Mouse (Mus musculus) stomach, postnatal 0 days (tissue): Measurements from ENCODE around the gene Prrt2. TPM values are rescaled to one million over a fixed set of nuclear protein-coding genes. Genes with fewer than 3 reads are reported as not detected.

ENCODE experiments used
- ATAC-seq: fragments of 200-750 bp; cut with Nextera tagmentation; 2 replicates; pipeline ENCODE4 v1.8.0; 2017; ENCODE audit not compliant: low FRiP score, low TSS enrichment
- DNase-seq: peaks from one replicate; pipeline ENCODE4 v3.0.0-alpha.2; 2016; ENCODE audit warnings: low spot score
- H3K27ac ChIP-seq: fragments of 300-500 bp; sonication (generic); replicated peaks from 2 replicates; pipeline ENCODE4 v1.5.1; 2014; ENCODE audit warnings: mild to moderate bottlenecking, control low read depth
- H3K27me3 ChIP-seq: fragments of 300-500 bp; sonication (generic); 2 replicates; pipeline ENCODE4 v1.6.1; 2014; ENCODE audit warnings: low read length; ENCODE audit not compliant: control insufficient read depth, insufficient read depth
- H3K36me3 ChIP-seq: fragments of 300-500 bp; sonication (generic); 2 replicates; pipeline ENCODE4 v1.6.1; 2014; ENCODE audit warnings: low read length, mixed read lengths; ENCODE audit not compliant: control insufficient read depth, insufficient read depth
- H3K4me1 ChIP-seq: fragments of 300-500 bp; sonication (generic); replicated peaks from 2 replicates; pipeline ENCODE4 v1.6.1; 2014; ENCODE audit warnings: antibody characterized with exemption; ENCODE audit not compliant: control insufficient read depth, insufficient read depth
- H3K4me2 ChIP-seq: fragments of 300-500 bp; sonication (generic); replicated peaks from 2 replicates; pipeline ENCODE4 v1.6.1; 2014; ENCODE audit warnings: low read depth, mild to moderate bottlenecking, control low read depth, moderate library complexity
- H3K4me3 ChIP-seq: fragments of 300-500 bp; sonication (generic); 2 replicates; pipeline ENCODE4 v1.5.1; 2014; ENCODE audit warnings: low read depth, low read length, control low read depth
- H3K9ac ChIP-seq: fragments of 300-500 bp; sonication (generic); 2 replicates; pipeline ENCODE4 v1.6.1; 2014; ENCODE audit warnings: mild to moderate bottlenecking, low read length, control low read depth, mixed read lengths
- H3K9me3 ChIP-seq: fragments of 300-500 bp; sonication (generic); 2 replicates; pipeline ENCODE4 v1.6.1; 2016; ENCODE audit warnings: low read length; ENCODE audit not compliant: control insufficient read depth
- CTCF ChIP-seq: IDR thresholded peaks from 2 replicates; pipeline ENCODE4 v1.5.1; 2016; ENCODE audit warnings: antibody characterized with exemption, low read depth, mild to moderate bottlenecking, moderate library complexity
- EP300 ChIP-seq: optimal IDR thresholded peaks from 2 replicates; pipeline ENCODE3; 2016; ENCODE audit warnings: antibody characterized with exemption
- WGBS: fragments of 180-500 bp; shearing (Covaris S2); extraction: QIAGEN DNeasy Blood & Tissue Kit; methylation state at CpG from one replicate; pipeline ENCODE4 v1.1.7; 2014; 5-methylcytosine and 5-hydroxymethylcytosine counted together
- polyA plus RNA-seq: library from polyadenylated mRNA; unstranded; fragments of >200 nt; fragmentation: Nextera tagmentation; extraction: Ambion mirVana; gene quantifications from 2 replicates; pipeline ENCODE4 v1.2.1, GENCODE M21; 2015

Prrt2 gene
- polyA plus RNA-seq, 1 experiment from 2014 or later = 1.7 TPM

GRCm38 (mm10) chr7:127017950-127018345 is 3.1 kb downstream of the Prrt2 start:
- H3K4me3 ChIP-seq = no peak overlapping the region

DNA sequence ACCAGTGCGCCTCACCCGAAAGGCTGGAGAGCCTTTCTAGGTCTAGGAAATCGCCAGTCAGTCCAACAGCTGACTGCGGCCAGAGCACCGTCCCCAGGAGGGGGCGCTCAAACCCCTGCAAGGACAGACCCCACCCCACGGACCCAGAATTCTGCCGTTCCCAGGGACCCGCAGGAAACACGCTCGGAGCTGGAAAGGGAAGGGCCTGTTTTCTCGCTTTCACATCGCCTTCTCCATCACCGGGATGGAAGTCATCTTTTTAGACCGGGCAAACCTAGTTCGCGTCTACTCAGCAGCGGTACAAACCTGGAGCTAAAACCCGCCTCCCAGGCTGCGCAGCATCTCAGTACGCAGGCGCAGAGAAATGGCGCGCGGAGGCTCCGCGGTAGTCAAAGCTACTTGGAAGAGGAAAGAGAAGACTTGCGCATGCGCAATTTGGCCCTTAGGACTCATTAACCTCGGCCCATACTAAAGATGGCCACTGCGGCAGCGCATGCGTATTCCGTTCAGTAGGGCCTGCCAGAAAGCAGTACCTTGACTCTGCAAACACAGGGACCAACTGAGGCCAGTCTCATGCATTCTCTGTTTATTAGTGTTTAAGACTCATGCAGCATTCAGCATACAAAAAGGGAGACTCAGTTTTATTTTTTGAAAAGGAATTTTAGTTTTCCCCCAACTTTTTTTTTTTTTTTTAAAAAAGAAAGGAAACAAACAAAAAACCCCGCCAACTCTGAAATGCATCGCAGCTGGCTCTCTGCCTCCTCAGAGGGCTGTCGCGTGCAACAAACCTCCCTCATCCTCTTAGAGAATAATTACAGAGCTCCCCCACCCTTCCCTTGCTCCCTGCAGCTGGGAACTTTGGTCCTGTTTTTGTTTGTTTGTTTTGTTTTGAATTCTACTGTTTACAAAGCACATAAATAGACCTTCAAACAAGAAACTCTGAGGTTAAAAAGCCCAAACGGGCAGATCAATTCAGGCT is 3.8 kb downstream of the Prrt2 start, which contains the start of gene Pagr1a:
Pagr1a (minus strand) TSS at position 382 of the 979 bp plus-strand sequence.
- Histone ChIP-seq H3K4me1 (peaks cover 4% of the 10 kb centered on the region; the same call in 1 of the 2 replicates), H3K9ac (peak within 1 kb of the TSS; percentile 74), H3K36me3 (no peaks in the 10 kb centered on the region), H3K9me3 (no peaks in the 10 kb centered on the region), H3K27ac (peak within 1 kb of the TSS; percentile 96), H3K4me3 (peak within 1 kb of the TSS; percentile 66), H3K27me3 (no peaks in the 10 kb centered on the region), H3K4me2 (peak within 1 kb of the TSS; percentile 94)
- WGBS = 2% methylated on average over 39 of the region's 39 CpGs
- TF ChIP-seq EP300 = no peak
- TF ChIP-seq CTCF = peak; percentile 89
- ATAC-seq (peak; percentile 87), DNase-seq (peak; percentile 97)

More at GRCm38 (mm10) chr7:127017950-127018345, 3.1 kb downstream of the Prrt2 start:
- WGBS = 38% methylated on average over 6 of the region's 6 CpGs
- H3K9ac ChIP-seq = 0 out of 2 replicates have a peak overlapping the region, but pooled peaks have one; percentile 1
- H3K9me3 ChIP-seq = no peaks in the 10 kb centered on the region
- H3K4me2 ChIP-seq = peak overlapping the region; percentile 25; the same call in 1 of the 2 replicates
- peak overlapping the region; percentile 53 for H3K27ac ChIP-seq
- peaks cover 4% of the 10 kb centered on the region; the same call in 1 of the 2 replicates for H3K4me1 ChIP-seq
- no peak for DNase-seq
- no peaks in the 10 kb centered on the region for H3K27me3 ChIP-seq
- TF ChIP-seq EP300 = no peak
- no peak for TF ChIP-seq CTCF
- peaks cover 2% of the 10 kb centered on the region; the same call in 1 of the 2 replicates for H3K36me3 ChIP-seq
- ATAC-seq = no peak

DNA sequence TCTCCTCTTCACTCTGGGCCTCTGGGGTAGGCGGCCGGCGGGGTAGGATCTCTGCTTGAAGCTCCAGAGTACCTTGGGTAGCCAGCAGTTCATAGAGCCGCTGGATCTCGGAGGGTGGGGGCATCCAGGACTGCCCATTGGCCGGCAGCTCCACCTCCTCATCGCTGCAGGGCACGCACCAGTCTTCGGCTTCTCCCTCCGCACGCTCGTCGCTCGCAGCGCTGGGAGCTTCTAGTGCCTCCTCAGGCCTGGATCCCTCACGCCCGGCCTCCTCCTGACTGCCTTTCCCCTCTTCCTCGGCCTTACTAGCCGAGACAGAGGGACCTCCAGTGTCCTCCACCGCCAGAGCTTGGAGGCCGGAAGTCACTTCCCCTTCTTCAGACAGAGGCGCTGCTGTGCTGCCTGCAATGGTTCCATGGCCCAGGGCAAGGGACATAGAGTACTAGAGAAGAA is 4.5 kb downstream of the Prrt2 start:
- Histone ChIP-seq H3K27me3 (no peaks in the 10 kb centered on the region), H3K4me2 (peak overlapping the region; percentile 94), H3K4me3 (peak overlapping the region; percentile 66), H3K9ac (peak overlapping the region; percentile 74), H3K27ac (peak overlapping the region; percentile 96), H3K9me3 (no peaks in the 10 kb centered on the region), H3K36me3 (no peaks in the 10 kb centered on the region), H3K4me1 (peaks cover 4% of the 10 kb centered on the region; the same call in 1 of the 2 replicates)
- no peak for TF ChIP-seq EP300
- TF ChIP-seq CTCF = no peak
- DNase-seq (peak; percentile 69), ATAC-seq (peak; percentile 25)
- 1% methylated on average over 22 of the region's 22 CpGs for WGBS

DNA sequence TGATC is 4.7 kb downstream of the Prrt2 start, which contains the start of gene Pagr1b:
Pagr1b (minus strand) TSS at position 4 of the 5 bp plus-strand sequence.
- no peak for DNase-seq
- H3K4me1 ChIP-seq = peaks cover 4% of the 10 kb centered on the region; the same call in 1 of the 2 replicates

GRCm38 (mm10) chr7:127016081-127016480 is 4.9 kb downstream of the Prrt2 start:
- Histone ChIP-seq H3K9ac (peak overlapping the region; percentile 74), H3K4me2 (peak overlapping the region; percentile 94), H3K4me3 (peak overlapping the region; percentile 66), H3K9me3 (no peaks in the 10 kb centered on the region), H3K36me3 (no peaks in the 10 kb centered on the region), H3K4me1 (peaks cover 4% of the 10 kb centered on the region; the same call in 1 of the 2 replicates), H3K27ac (peak overlapping the region; percentile 96), H3K27me3 (no peaks in the 10 kb centered on the region)
- ATAC-seq (peak; percentile 0; the same call in 1 of the 2 replicates), DNase-seq (peak; percentile 52)
- WGBS = under 1% methylated on average over 10 of the region's 10 CpGs
- no peak for TF ChIP-seq EP300
- no peak for TF ChIP-seq CTCF

More for the DNA sequence above, 4.7 kb downstream of the Prrt2 start, which contains the start of gene Pagr1b:
- no peaks in the 10 kb centered on the region for H3K36me3 ChIP-seq
- H3K4me2 ChIP-seq = peak within 1 kb of the TSS; percentile 94
- H3K4me3 ChIP-seq = peak within 1 kb of the TSS; percentile 66
- TF ChIP-seq EP300 = no peak
- no peak for TF ChIP-seq CTCF
- no peaks in the 10 kb centered on the region for H3K27me3 ChIP-seq
- H3K9ac ChIP-seq = peak within 1 kb of the TSS; percentile 74
- ATAC-seq = no peak
- peak within 1 kb of the TSS; percentile 96 for H3K27ac ChIP-seq
- H3K9me3 ChIP-seq = no peaks in the 10 kb centered on the region

- Histone ChIP-seq H3K4me2 (no peak overlapping the region), H3K36me3 (no peaks in the 10 kb centered on the region), H3K4me1 (peaks cover 4% of the 10 kb centered on the region; the same call in 1 of the 2 replicates), H3K27me3 (no peaks in the 10 kb centered on the region), H3K27ac (0 out of 2 replicates have a peak overlapping the region, but pooled peaks have one; percentile 24), H3K9ac (no peak overlapping the region), H3K9me3 (no peaks in the 10 kb centered on the region), H3K4me3 (no peak overlapping the region)
- 88% methylated on average over 12 of the region's 12 CpGs for WGBS
- no peak for DNase-seq
- ATAC-seq = no peak
- TF ChIP-seq CTCF = no peak
- TF ChIP-seq EP300 = no peak
These were observed 6.0 kb downstream of the Prrt2 start for GRCm38 (mm10) chr7:127014993-127015392.
